In genomic region chr9:69681372-69682213, GRCm38 (mm10) we compare ENCODE assay signal across 13 mouse cellular contexts.
DNase-seq lines count a peak whose midpoint lies in the region; ATAC-seq lines count a peak whose summit lies in the region.
"Had no signal": no experiment of that assay in that cellular context is flagged by ENCODE, and none has a peak within 500 bp of the region (broad histone marks: within the 10 kb centered on the region; RNA-seq: fewer than 3 reads in every experiment).

No protein-coding gene starts in this region.

- intact Hi-C loops in heart, postnatal 36 days (cut with DNase I): no loop called here

- H3K9ac ChIP-seq in liver, embryonic 15.5 days: no peak overlapping the region
- H3K9ac ChIP-seq in liver, embryonic 11.5 days (ENCODE audit: low read depth, low read length): no peak overlapping the region
- no peak overlapping the region for H3K9ac ChIP-seq in embryonic facial prominence, embryonic 11.5 days (replicated peaks; ENCODE audit: low read length)
- H3K9ac ChIP-seq in kidney, embryonic 15.5 days: no peak overlapping the region
- H3K9ac ChIP-seq: forebrain, postnatal 0 days; liver, embryonic 14.5 days had no signal

- H3K27me3 ChIP-seq in liver, embryonic 15.5 days: no peaks in the 10 kb centered on the region
- peaks cover 10% of the 10 kb centered on the region; the same call in 1 of the 2 replicates for H3K27me3 ChIP-seq in liver, embryonic 11.5 days (replicated peaks; ENCODE audit: control insufficient read depth, insufficient read depth, low read length)
- no peaks in the 10 kb centered on the region for H3K27me3 ChIP-seq in embryonic facial prominence, embryonic 11.5 days (ENCODE audit: control insufficient read depth, insufficient read depth, low read length)
- peaks cover 12% of the 10 kb centered on the region for H3K27me3 ChIP-seq in kidney, embryonic 15.5 days

- peak; percentile 65 for ATAC-seq in liver, embryonic 15.5 days (ENCODE audit: insufficient read depth)
- no peak for ATAC-seq in liver, embryonic 11.5 days (replicated peaks; ENCODE audit: low FRiP score)
- no peak for ATAC-seq in embryonic facial prominence, embryonic 11.5 days (replicated peaks; ENCODE audit: insufficient number of reproducible peaks, low FRiP score, low TSS enrichment, low read depth)
- ATAC-seq in kidney, embryonic 15.5 days (replicated peaks; ENCODE audit: low FRiP score): peak; percentile 89
- ATAC-seq: forebrain, postnatal 0 days had no signal

- WGBS in liver, embryonic 15.5 days (ENCODE audit: insufficient replicate concordance): 35% methylated on average over 9 of the region's 9 CpGs
- WGBS in liver, embryonic 11.5 days: 35% methylated on average over 9 of the region's 9 CpGs
- WGBS in embryonic facial prominence, embryonic 11.5 days: 22% methylated on average over 9 of the region's 9 CpGs
- WGBS in kidney, embryonic 15.5 days: 7% methylated on average over 9 of the region's 9 CpGs

- no peak overlapping the region for H3K27ac ChIP-seq in liver, embryonic 15.5 days (replicated peaks)
- no peak overlapping the region for H3K27ac ChIP-seq in liver, embryonic 11.5 days (ENCODE audit: low read depth, low read length)
- no peak overlapping the region for H3K27ac ChIP-seq in embryonic facial prominence, embryonic 11.5 days (replicated peaks; ENCODE audit: low read depth, low read length)
- peak overlapping the region; percentile 74 for H3K27ac ChIP-seq in kidney, embryonic 15.5 days
- H3K27ac ChIP-seq: layer of hippocampus, adult 2 months; liver, embryonic 14.5 days had no signal

- DNase-seq in liver, embryonic 11.5 days (ENCODE audit: low spot score): no peak
- DNase-seq in embryonic facial prominence, embryonic 11.5 days (ENCODE audit: low spot score): peak; percentile 26
- DNase-seq in mesoderm, embryonic 11.5 days (ENCODE audit: low read depth, low spot score): peak; percentile 58
- DNase-seq in MN1 (ENCODE audit: low spot score): no peak
- DNase-seq in heart, postnatal 36 days: no peak
- DNase-seq in adrenal gland, postnatal 10 days: no peak
- DNase-seq: forebrain, postnatal 0 days; right cerebral cortex, postnatal 14 days had no signal

- H3K4me1 ChIP-seq in liver, embryonic 15.5 days (replicated peaks): no peaks in the 10 kb centered on the region; the same call in 1 of the 2 replicates
- no peaks in the 10 kb centered on the region for H3K4me1 ChIP-seq in liver, embryonic 11.5 days (replicated peaks; ENCODE audit: control insufficient read depth, insufficient read depth, low read length)
- H3K4me1 ChIP-seq in embryonic facial prominence, embryonic 11.5 days (ENCODE audit: control insufficient read depth, insufficient read depth, low read length): no peaks in the 10 kb centered on the region
- H3K4me1 ChIP-seq in kidney, embryonic 15.5 days: peaks cover 18% of the 10 kb centered on the region

- no peaks in the 10 kb centered on the region for H3K36me3 ChIP-seq in liver, embryonic 15.5 days (replicated peaks)
- H3K36me3 ChIP-seq in liver, embryonic 11.5 days (ENCODE audit: control insufficient read depth, insufficient read depth, low read length): no peaks in the 10 kb centered on the region
- H3K36me3 ChIP-seq in embryonic facial prominence, embryonic 11.5 days (replicated peaks; ENCODE audit: control insufficient read depth, insufficient read depth, low read depth, low read length): no peaks in the 10 kb centered on the region
- H3K36me3 ChIP-seq in kidney, embryonic 15.5 days: no peaks in the 10 kb centered on the region

- H3K4me2 ChIP-seq in liver, embryonic 15.5 days: no peak overlapping the region
- no peak overlapping the region for H3K4me2 ChIP-seq in liver, embryonic 11.5 days
- H3K4me2 ChIP-seq in embryonic facial prominence, embryonic 11.5 days (ENCODE audit: low read depth, low read length): no peak overlapping the region
- H3K4me2 ChIP-seq in kidney, embryonic 15.5 days: no peak overlapping the region

- no peak overlapping the region for H3K4me3 ChIP-seq in liver, embryonic 15.5 days (replicated peaks)
- H3K4me3 ChIP-seq in liver, embryonic 11.5 days (ENCODE audit: low read depth, low read length): no peak overlapping the region
- H3K4me3 ChIP-seq in embryonic facial prominence, embryonic 11.5 days (ENCODE audit: low read depth, low read length): no peak overlapping the region
- no peak overlapping the region for H3K4me3 ChIP-seq in kidney, embryonic 15.5 days (replicated peaks)
- H3K4me3 ChIP-seq: layer of hippocampus, adult 2 months; myocyte had no signal

- H3K9me3 ChIP-seq in liver, embryonic 15.5 days (replicated peaks): no peaks in the 10 kb centered on the region
- no peaks in the 10 kb centered on the region for H3K9me3 ChIP-seq in liver, embryonic 11.5 days (ENCODE audit: control insufficient read depth, low read length)
- H3K9me3 ChIP-seq in embryonic facial prominence, embryonic 11.5 days (replicated peaks; ENCODE audit: control insufficient read depth, low read length): no peaks in the 10 kb centered on the region
- H3K9me3 ChIP-seq in kidney, embryonic 15.5 days (replicated peaks): no peaks in the 10 kb centered on the region

Comparison
In these comparisons a context has a peak if more than half of its experiments do, and no peak if none do; other contexts are left out.
1. ATAC-seq: peak in liver, embryonic 15.5 days (single experiment) and kidney, embryonic 15.5 days (single experiment); none in liver, embryonic 11.5 days (single experiment) and embryonic facial prominence, embryonic 11.5 days (single experiment).
2. DNase-seq: peak in embryonic facial prominence, embryonic 11.5 days (single experiment) and mesoderm, embryonic 11.5 days (single experiment); none in liver, embryonic 11.5 days (single experiment), MN1 (single experiment), heart, postnatal 36 days (0 of 2) and adrenal gland, postnatal 10 days (single experiment).